Mouse (Mus musculus) stomach, embryonic 16.5 days (tissue): ENCODE measurements around the gene Mex3a. TPM values are rescaled to one million over a fixed set of nuclear protein-coding genes. Genes with fewer than 3 reads are reported as not detected.

Experiments used
- ATAC-seq: fragments of 200-750 bp; cut with Nextera tagmentation; 2 replicates; pipeline ENCODE4 v1.8.0; 2017; ENCODE audit warnings: moderate number of reproducible peaks, moderate TSS enrichment; ENCODE audit not compliant: insufficient read depth, low FRiP score
- H3K27ac ChIP-seq: fragments of 300-500 bp; sonication (generic); 2 replicates; pipeline ENCODE4 v1.5.1; 2014; ENCODE audit warnings: low read length
- H3K27me3 ChIP-seq: fragments of 300-500 bp; sonication (generic); 2 replicates; pipeline ENCODE4 v1.6.1; 2014; ENCODE audit warnings: low read length, control low read depth, mixed read lengths; ENCODE audit not compliant: control insufficient read depth, insufficient read depth
- H3K36me3 ChIP-seq: fragments of 300-500 bp; sonication (generic); 2 replicates; pipeline ENCODE4 v1.6.1; 2014; ENCODE audit warnings: low read length; ENCODE audit not compliant: control insufficient read depth, insufficient read depth
- H3K4me1 ChIP-seq: fragments of 300-500 bp; sonication (generic); 2 replicates; pipeline ENCODE4 v1.6.1; 2014; ENCODE audit warnings: low read length, control low read depth, mixed read lengths; ENCODE audit not compliant: control insufficient read depth, insufficient read depth
- H3K4me2 ChIP-seq: fragments of 300-500 bp; sonication (generic); 2 replicates; pipeline ENCODE4 v1.6.1; 2014; ENCODE audit warnings: low read depth, low read length, mixed read lengths
- H3K4me3 ChIP-seq: fragments of 300-500 bp; sonication (generic); replicated peaks from 2 replicates; pipeline ENCODE4 v1.5.1; 2014; ENCODE audit warnings: mild to moderate bottlenecking, low read length
- H3K9ac ChIP-seq: fragments of 300-500 bp; sonication (generic); 2 replicates; pipeline ENCODE4 v1.6.1; 2014; ENCODE audit warnings: low read length
- H3K9me3 ChIP-seq: fragments of 300-500 bp; sonication (generic); replicated peaks from 2 replicates; pipeline ENCODE4 v1.6.1; 2016; ENCODE audit warnings: low read length, control low read depth; ENCODE audit not compliant: control insufficient read depth
- WGBS: fragments of 180-500 bp; shearing (Covaris S2); extraction: QIAGEN DNeasy Blood & Tissue Kit; methylation state at CpG from one replicate; pipeline ENCODE4 v1.1.7; 2014; 5-methylcytosine and 5-hydroxymethylcytosine counted together
- polyA plus RNA-seq: library from polyadenylated mRNA; unstranded; fragments of >200 nt; fragmentation: Nextera tagmentation; extraction: Ambion mirVana; gene quantifications from 2 replicates; pipeline ENCODE4 v1.2.1, GENCODE M21; 2015

Mex3a gene
- polyA plus RNA-seq, 1 experiment from 2014 or later = 11.4 TPM

GRCm38 (mm10) chr3:88511559-88511958 is 20.6 kb upstream of the Mex3a start:
- ATAC-seq = no peak
- no peak overlapping the region for H3K4me3 ChIP-seq
- H3K27ac ChIP-seq = peak overlapping the region; percentile 73; the same call in 1 of the 2 replicates
- H3K4me1 ChIP-seq = peaks cover 46% of the 10 kb centered on the region
- H3K27me3 ChIP-seq = no peaks in the 10 kb centered on the region
- no peak overlapping the region; the same call in 1 of the 2 replicates for H3K9ac ChIP-seq
- no peaks in the 10 kb centered on the region for H3K9me3 ChIP-seq
- H3K4me2 ChIP-seq = no peak overlapping the region
- no peaks in the 10 kb centered on the region for H3K36me3 ChIP-seq
- 43% methylated on average over 4 of the region's 4 CpGs for WGBS

DNA sequence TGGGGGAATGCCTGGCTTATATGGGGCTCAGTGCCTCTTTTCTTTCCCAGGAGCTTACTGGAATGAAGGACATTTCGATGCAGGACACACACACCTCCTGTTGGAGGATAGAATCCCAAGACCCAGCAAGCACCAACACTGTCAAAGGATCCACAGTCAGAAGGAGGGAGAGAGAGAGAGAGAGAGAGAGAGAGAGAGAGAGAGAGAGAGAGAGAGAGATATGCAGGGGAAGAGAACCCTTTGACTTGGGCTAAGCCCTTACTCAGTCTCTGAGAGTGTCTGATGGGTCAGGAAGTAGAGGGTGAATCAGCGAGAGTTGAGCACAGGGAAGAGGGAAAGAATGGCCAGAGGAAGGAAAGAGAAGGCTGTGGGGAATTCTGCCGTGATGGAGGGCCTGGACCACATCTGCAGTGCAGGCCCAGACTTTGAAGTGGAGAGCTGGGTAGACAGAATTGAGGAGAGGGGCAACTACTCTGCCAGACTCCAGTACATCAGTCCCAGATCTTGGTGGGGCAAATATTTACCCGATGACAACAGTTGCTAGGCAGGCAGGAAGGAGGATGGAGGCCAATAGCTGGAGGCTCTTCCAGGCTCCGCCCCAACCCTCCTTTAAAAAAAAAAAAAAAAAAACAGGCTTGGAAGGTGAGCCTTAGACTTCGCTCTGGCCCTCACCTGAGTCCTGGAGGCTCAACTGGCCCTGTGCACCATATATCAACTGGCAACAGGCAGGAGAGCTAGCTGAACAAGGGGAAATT is 19.9 kb upstream of the Mex3a start:
- WGBS = 39% methylated on average over 6 of the region's 6 CpGs
- H3K9ac ChIP-seq = peak overlapping the region; percentile 38; the same call in 1 of the 2 replicates
- no peaks in the 10 kb centered on the region for H3K9me3 ChIP-seq
- no peak overlapping the region; the same call in 1 of the 2 replicates for H3K4me2 ChIP-seq
- no peaks in the 10 kb centered on the region for H3K36me3 ChIP-seq
- peaks cover 46% of the 10 kb centered on the region for H3K4me1 ChIP-seq
- no peaks in the 10 kb centered on the region for H3K27me3 ChIP-seq
- no peak for ATAC-seq
- H3K4me3 ChIP-seq = no peak overlapping the region
- H3K27ac ChIP-seq = peak overlapping the region; percentile 73

DNA sequence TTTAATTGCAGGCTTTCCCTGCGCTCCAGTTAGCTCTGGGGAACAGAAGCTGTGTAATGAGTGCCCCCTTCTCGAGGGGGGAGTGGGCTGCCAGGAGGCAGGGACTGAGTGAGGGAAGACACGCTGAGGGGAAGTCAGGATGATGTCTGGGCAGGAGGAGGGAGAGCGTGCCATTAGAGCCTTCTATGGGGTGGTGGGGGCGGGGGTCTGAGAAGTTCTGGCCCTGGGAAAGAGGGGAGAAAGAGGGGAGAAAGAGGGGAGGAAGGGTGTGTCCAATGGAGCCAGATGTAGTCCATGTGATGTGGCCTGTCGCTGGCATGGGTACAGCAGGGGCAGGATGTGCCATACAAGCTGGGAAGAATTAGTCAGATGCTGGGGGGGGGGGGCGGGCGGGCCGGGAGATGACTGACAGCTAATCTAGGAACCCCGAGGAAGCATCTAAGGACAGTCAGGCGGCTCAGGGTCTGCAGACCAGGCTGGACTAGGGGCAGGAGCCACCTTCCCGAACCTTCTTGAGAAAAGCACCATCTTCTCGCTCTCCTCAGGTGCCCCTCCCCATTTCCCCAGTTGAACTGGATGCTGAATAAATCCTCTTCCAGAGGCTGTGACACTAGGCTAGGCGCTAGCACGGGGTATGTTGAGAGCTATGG is 19.2 kb upstream of the Mex3a start:
- Histone ChIP-seq H3K4me2 (no peak overlapping the region; the same call in 1 of the 2 replicates), H3K9ac (peak overlapping the region; percentile 38; the same call in 1 of the 2 replicates), H3K27ac (peak overlapping the region; percentile 73), H3K4me3 (no peak overlapping the region), H3K4me1 (peaks cover 46% of the 10 kb centered on the region), H3K36me3 (no peaks in the 10 kb centered on the region), H3K9me3 (no peaks in the 10 kb centered on the region), H3K27me3 (no peaks in the 10 kb centered on the region)
- WGBS = 42% methylated on average over 12 of the region's 15 CpGs
- ATAC-seq = no peak

GRCm38 (mm10) chr3:88513546-88514115 is 18.6 kb upstream of the Mex3a start:
- Histone ChIP-seq H3K9me3 (no peaks in the 10 kb centered on the region), H3K4me3 (no peak overlapping the region), H3K4me1 (peaks cover 46% of the 10 kb centered on the region), H3K27me3 (no peaks in the 10 kb centered on the region), H3K36me3 (no peaks in the 10 kb centered on the region), H3K27ac (peak overlapping the region; percentile 28), H3K9ac (peak overlapping the region; percentile 36; the same call in 1 of the 2 replicates), H3K4me2 (no peak overlapping the region)
- WGBS = 71% methylated on average over 7 of the region's 7 CpGs
- no peak for ATAC-seq

DNA sequence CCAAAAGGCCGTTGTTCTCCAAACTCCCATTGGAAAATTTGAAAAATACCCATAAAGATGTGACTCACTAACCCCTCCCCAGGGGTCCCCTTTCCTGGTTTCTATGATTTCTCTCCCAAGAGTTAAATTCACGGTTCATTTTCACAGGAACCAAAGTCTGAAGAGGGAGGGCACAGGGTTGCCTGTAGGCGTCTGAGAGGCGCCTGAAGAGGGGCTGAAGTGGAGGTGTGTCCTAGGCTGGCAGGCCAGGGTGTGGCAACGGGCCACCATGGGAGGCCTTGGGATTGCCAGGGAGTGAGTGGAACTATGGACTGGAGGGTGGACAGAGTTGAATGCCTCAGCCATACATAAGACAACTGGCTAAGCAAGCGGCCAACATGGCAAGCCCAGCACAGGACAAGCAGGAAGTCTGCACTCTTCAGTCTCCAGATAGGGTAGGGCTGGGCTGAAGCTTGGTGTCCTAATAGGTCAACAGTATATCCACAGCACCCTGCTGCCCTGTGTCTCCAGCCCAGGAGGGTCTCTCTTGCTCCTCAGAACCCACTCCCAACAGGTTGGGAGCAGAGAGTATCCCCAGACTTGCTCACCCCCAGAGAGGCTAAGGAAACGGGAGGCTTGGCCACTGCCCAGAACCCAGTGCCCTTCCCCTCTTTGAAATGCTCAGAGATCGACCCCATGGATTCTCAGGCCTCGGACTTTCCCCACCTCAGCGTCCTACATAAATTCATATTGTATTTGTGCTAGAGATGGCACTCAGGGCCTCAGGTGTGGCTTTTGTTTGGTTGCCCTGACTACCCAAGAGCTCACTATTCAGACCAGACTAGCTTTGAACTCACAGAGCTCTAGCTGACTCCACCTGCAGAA is 17.7 kb upstream of the Mex3a start:
- no peak for ATAC-seq
- Histone ChIP-seq H3K9me3 (no peaks in the 10 kb centered on the region), H3K4me1 (peaks cover 42% of the 10 kb centered on the region), H3K27ac (peak overlapping the region; percentile 28; the same call in 1 of the 2 replicates), H3K9ac (no peak overlapping the region), H3K36me3 (no peaks in the 10 kb centered on the region), H3K4me3 (no peak overlapping the region), H3K4me2 (no peak overlapping the region), H3K27me3 (no peaks in the 10 kb centered on the region)
- WGBS = 70% methylated on average over 10 of the region's 10 CpGs

DNA sequence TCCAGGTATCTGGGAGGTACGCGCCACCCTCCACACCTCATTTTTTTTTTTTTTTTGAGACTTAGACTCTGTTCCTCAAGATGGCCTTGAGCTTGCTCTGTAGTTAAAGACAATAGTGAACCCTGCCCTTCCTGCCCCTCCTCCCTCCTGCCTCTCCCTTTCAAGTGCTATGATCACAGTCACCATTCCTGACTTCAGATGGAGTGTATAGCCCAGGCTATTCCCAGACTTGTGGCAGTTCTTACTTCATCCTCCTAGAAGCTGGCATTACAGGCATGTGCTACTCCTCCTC is 17.2 kb upstream of the Mex3a start:
- no peak overlapping the region for H3K9ac ChIP-seq
- no peaks in the 10 kb centered on the region for H3K36me3 ChIP-seq
- H3K27me3 ChIP-seq = no peaks in the 10 kb centered on the region
- H3K4me2 ChIP-seq = no peak overlapping the region
- no peak for ATAC-seq
- H3K9me3 ChIP-seq = no peaks in the 10 kb centered on the region
- peaks cover 41% of the 10 kb centered on the region for H3K4me1 ChIP-seq
- peak overlapping the region; percentile 16; the same call in 1 of the 2 replicates for H3K27ac ChIP-seq
- no peak overlapping the region for H3K4me3 ChIP-seq
- 85% methylated on average over 2 of the region's 2 CpGs for WGBS

DNA sequence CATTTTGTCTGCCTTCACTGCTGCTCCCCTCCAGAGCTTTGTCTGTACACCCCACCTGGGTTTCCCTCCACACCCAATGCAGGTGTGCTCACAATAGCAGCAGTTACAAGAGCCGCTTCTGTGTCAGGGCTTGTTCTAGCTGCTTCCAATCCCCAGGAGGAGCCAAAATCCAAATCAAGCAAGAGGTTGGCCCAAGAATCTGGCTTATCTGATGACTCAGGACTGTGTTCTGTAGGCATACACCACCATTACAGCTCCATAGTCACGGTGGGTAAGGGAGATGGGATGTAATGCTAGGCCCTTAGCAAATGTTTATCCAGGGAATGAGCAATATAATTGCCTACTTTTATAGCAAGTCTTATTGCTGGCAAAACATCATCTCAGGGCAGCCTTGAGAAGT is 15.8 kb upstream of the Mex3a start:
- no peak for ATAC-seq
- 65% methylated on average over 2 of the region's 2 CpGs for WGBS
- no peaks in the 10 kb centered on the region for H3K9me3 ChIP-seq
- H3K27ac ChIP-seq = peak overlapping the region; percentile 67; the same call in 1 of the 2 replicates
- H3K9ac ChIP-seq = no peak overlapping the region
- no peaks in the 10 kb centered on the region for H3K27me3 ChIP-seq
- H3K36me3 ChIP-seq = no peaks in the 10 kb centered on the region
- no peak overlapping the region for H3K4me2 ChIP-seq
- H3K4me3 ChIP-seq = no peak overlapping the region
- H3K4me1 ChIP-seq = peaks cover 33% of the 10 kb centered on the region

- Histone ChIP-seq H3K4me1 (peaks cover 14% of the 10 kb centered on the region), H3K4me2 (no peak overlapping the region), H3K27me3 (no peaks in the 10 kb centered on the region), H3K9ac (no peak overlapping the region), H3K36me3 (no peaks in the 10 kb centered on the region), H3K4me3 (no peak overlapping the region), H3K9me3 (no peaks in the 10 kb centered on the region), H3K27ac (no peak overlapping the region)
- WGBS = 87% methylated on average over 4 of the region's 4 CpGs
- no peak for ATAC-seq
Measured at GRCm38 (mm10) chr3:88518411-88518810, 13.8 kb upstream of the Mex3a start.
